Mouse (Mus musculus) urinary bladder, postnatal 4 days (tissue): Measurements from ENCODE around the gene Zfp697.
"Not testable (repeated sequence)": the region's sequence is repeated elsewhere in the genome, so short reads cannot be mapped to it uniquely, and the experiment has no call there.

Experiments
- DNase-seq, 2 experiments: peaks; one replicate each; pipeline ENCODE4 v3.0.0; 2021 to 2022; ENCODE audit warnings: low spot score in 2 of 2

The Zfp697 gene

GRCm38 (mm10) chr3:98507229-98507628, 125.0 kb downstream of the Zfp697 start:
- not testable (repeated sequence) for DNase-seq

- not testable (repeated sequence) for DNase-seq
Observed at GRCm38 (mm10) chr3:98510414-98510813, 128.2 kb downstream of the Zfp697 start, which contains the start of gene Hsd3b4. Gene Hsd3b4 (minus strand): TSS chr3:98510514.

GRCm38 (mm10) chr3:98522779-98523178, 140.5 kb downstream of the Zfp697 start:
- not testable (repeated sequence) for DNase-seq

- DNase-seq, result not testable (repeated sequence)
Observed at GRCm38 (mm10) chr3:98524552-98524951, 142.3 kb downstream of the Zfp697 start.

- DNase-seq, result not testable (repeated sequence)
Observed at GRCm38 (mm10) chr3:98524978-98525377, 142.7 kb downstream of the Zfp697 start.

GRCm38 (mm10) chr3:98547641-98548040, 165.4 kb downstream of the Zfp697 start:
- DNase-seq, result not testable (repeated sequence)

GRCm38 (mm10) chr3:98548495-98548894, 166.2 kb downstream of the Zfp697 start:
- DNase-seq, result not testable (repeated sequence)

- not testable (repeated sequence) for DNase-seq
Observed at GRCm38 (mm10) chr3:98550215-98550614, 168.0 kb downstream of the Zfp697 start.

- not testable (repeated sequence) for DNase-seq
Observed at GRCm38 (mm10) chr3:98550832-98551231, 168.6 kb downstream of the Zfp697 start.

- DNase-seq, result not testable (repeated sequence)
Observed at GRCm38 (mm10) chr3:98560711-98561110, 178.4 kb downstream of the Zfp697 start.

- DNase-seq, result not testable (repeated sequence)
Observed at GRCm38 (mm10) chr3:98563831-98564230, 181.6 kb downstream of the Zfp697 start.

GRCm38 (mm10) chr3:98564894-98565293, 182.6 kb downstream of the Zfp697 start:
- not testable (repeated sequence) for DNase-seq

- DNase-seq, result not testable (repeated sequence)
Observed at GRCm38 (mm10) chr3:98567717-98568116, 185.5 kb downstream of the Zfp697 start.

- DNase-seq, result not testable (repeated sequence)
Observed at GRCm38 (mm10) chr3:98581024-98581423, 198.8 kb downstream of the Zfp697 start.

GRCm38 (mm10) chr3:98582202-98582601, 199.9 kb downstream of the Zfp697 start:
- not testable (repeated sequence) for DNase-seq

GRCm38 (mm10) chr3:98582622-98583021, 200.4 kb downstream of the Zfp697 start:
- not testable (repeated sequence) for DNase-seq

- DNase-seq, result no peak
Observed at GRCm38 (mm10) chr3:98587721-98588120, 205.5 kb downstream of the Zfp697 start.

GRCm38 (mm10) chr3:98588707-98589106, 206.4 kb downstream of the Zfp697 start, which contains the start of gene Gm10681:
Gene Gm10681 (minus strand): TSS chr3:98588807.
- no peak for DNase-seq

GRCm38 (mm10) chr3:98613540-98613939, 231.3 kb downstream of the Zfp697 start:
- DNase-seq, result not testable (repeated sequence)

- no peak for DNase-seq
Observed at GRCm38 (mm10) chr3:98613963-98614362, 231.7 kb downstream of the Zfp697 start.

GRCm38 (mm10) chr3:98614406-98614927, 232.2 kb downstream of the Zfp697 start:
- DNase-seq, result not testable (repeated sequence)

- not testable (repeated sequence) for DNase-seq
Observed at GRCm38 (mm10) chr3:98616244-98616643, 234.0 kb downstream of the Zfp697 start.

GRCm38 (mm10) chr3:98616786-98617185, 234.5 kb downstream of the Zfp697 start:
- not testable (repeated sequence) for DNase-seq

- no peak for DNase-seq
Observed at GRCm38 (mm10) chr3:98629633-98630032, 247.4 kb downstream of the Zfp697 start.
